Mouse (Mus musculus) MEL (cell line): Measurements from ENCODE around the gene Tufm.

Experiments
- CTCF ChIP-seq, 3 experiments: IDR thresholded peaks in 2 of 3; conservative IDR thresholded peaks in 1 of 3; 2 replicates each; pipeline ENCODE4 v1.5.1; 2011 to 2012; ENCODE audit warnings: low read length in 3 of 3, low read depth in 2 of 3, mild to moderate bottlenecking in 2 of 3, improper control_type of control experiment in 1 of 3, inconsistent platforms in 1 of 3, mixed read lengths in 1 of 3, moderate library complexity in 1 of 3; ENCODE audit not compliant: control insufficient read depth in 1 of 3, insufficient read depth in 1 of 3, poor library complexity in 1 of 3, severe bottlenecking in 1 of 3
- EP300 ChIP-seq, 2 experiments: IDR thresholded peaks; 2 replicates each; pipeline ENCODE4 v1.6.1; 2011; ENCODE audit warnings: improper control_type of control experiment in 2 of 2, low read length in 2 of 2, low read depth in 1 of 2, mild to moderate bottlenecking in 1 of 2
- GABPA ChIP-seq: IDR thresholded peaks from 2 replicates; pipeline ENCODE4 v1.6.1; 2012; ENCODE audit warnings: low read depth, mild to moderate bottlenecking, inconsistent platforms, low read length, improper control_type of control experiment, moderate library complexity
- MYC ChIP-seq: IDR thresholded peaks from 2 replicates; pipeline ENCODE4 v1.6.1; 2011; ENCODE audit warnings: low read depth, mild to moderate bottlenecking, low read length, improper control_type of control experiment, moderate library complexity
- POLR2A ChIP-seq, 2 experiments: IDR thresholded peaks; 2 replicates each; pipeline ENCODE4 v1.6.1; 2011 to 2012; ENCODE audit warnings: low read length in 2 of 2, mild to moderate bottlenecking in 2 of 2, control low read depth in 1 of 2, improper control_type of control experiment in 1 of 2, low read depth in 1 of 2, moderate library complexity in 1 of 2; ENCODE audit not compliant: control insufficient read depth in 1 of 2, insufficient read depth in 1 of 2, poor library complexity in 1 of 2
- RAD21 ChIP-seq: IDR thresholded peaks from 2 replicates; pipeline ENCODE4 v1.6.1; 2011; ENCODE audit warnings: mild to moderate bottlenecking, low read depth, low read length, improper control_type of control experiment
- TCF12 ChIP-seq: IDR thresholded peaks from 2 replicates; pipeline ENCODE4 v1.6.1; 2014; ENCODE audit warnings: low read depth, mild to moderate bottlenecking, inconsistent platforms, low read length, improper control_type of control experiment, moderate library complexity
- USF1 ChIP-seq: IDR thresholded peaks from 2 replicates; pipeline ENCODE4 v1.6.1; 2014; ENCODE audit warnings: low read depth, mild to moderate bottlenecking, inconsistent platforms, low read length, improper control_type of control experiment, moderate library complexity

DNA sequence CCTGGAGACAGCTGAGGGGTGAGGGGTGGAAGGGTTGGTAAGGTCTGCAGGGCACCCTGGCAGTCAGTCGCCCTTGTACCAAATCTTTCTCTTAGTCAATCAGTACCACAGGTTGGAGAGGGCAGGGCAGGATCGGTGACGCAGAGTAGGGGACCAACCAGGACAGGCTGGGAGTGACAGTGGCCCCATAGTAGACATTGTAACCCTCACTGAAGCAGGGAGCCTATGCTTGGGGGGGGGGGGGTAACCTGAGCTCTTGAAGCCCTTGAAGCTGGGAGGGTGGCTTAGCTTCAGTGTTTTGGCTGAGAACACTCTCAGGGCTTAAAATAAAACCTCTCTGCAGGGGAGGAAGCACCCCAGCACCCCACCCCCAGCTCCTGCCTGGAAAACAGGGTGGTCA, 25.5 kb upstream of the Tufm start:
- TF ChIP-seq CTCF (IDR thresholded peaks at IDR 0.05 in 2 of 3, conservative IDR thresholded peaks at IDR 0.05 in 1 of 3; ENCODE audit: control insufficient read depth in 1 of 3, insufficient read depth in 1 of 3, low read depth in 2 of 3, low read length in 3 of 3, poor library complexity in 1 of 3, severe bottlenecking in 1 of 3), result no peak
- TF ChIP-seq EP300 (IDR thresholded peaks at IDR 0.05; ENCODE audit: low read depth in 1 of 2, low read length in 2 of 2), result no peak
- no peak for TF ChIP-seq POLR2A (IDR thresholded peaks at IDR 0.05; ENCODE audit: control insufficient read depth in 1 of 2, insufficient read depth in 1 of 2, low read depth in 1 of 2, low read length in 2 of 2, poor library complexity in 1 of 2)
- no peak for TF ChIP-seq USF1
- TF ChIP-seq MYC, result no peak
- no peak for TF ChIP-seq GABPA
- TF ChIP-seq TCF12, result no peak
- TF ChIP-seq RAD21, result no peak
